Mouse (Mus musculus) adrenal gland, postnatal 36 days (tissue): ENCODE data around the gene Ms4a10. TPM values are rescaled to one million over a fixed set of nuclear protein-coding genes. Genes with fewer than 3 reads are reported as not detected.

ENCODE experiments used
- DNase-seq, 2 experiments: peaks; one replicate each; pipeline ENCODE4 v3.0.0; 2021; ENCODE audit warnings: mixed read lengths in 1 of 2
- total RNA-seq, 2 experiments: library from RNA; stranded (reverse); gene quantifications; 2 replicates each; pipeline ENCODE4 v1.2.3; 2021

Gene Ms4a10
- total RNA-seq, 2 experiments from 2014 or later = 0.73 to 23.5 TPM

- DNase-seq = no peak
Observed at GRCm38 (mm10) chr19:10916506-10916905, 58.0 kb downstream of the Ms4a10 start.

- no peak for DNase-seq
Observed at GRCm38 (mm10) chr19:10914870-10915269, 59.6 kb downstream of the Ms4a10 start.

GRCm38 (mm10) chr19:10914291-10914690 is 60.2 kb downstream of the Ms4a10 start:
- DNase-seq = no peak

Other genes starting within 250 kb of the Ms4a10 start
- gene Cd5, start 235.7 kb downstream of the Ms4a10 start, total RNA-seq = under 1 TPM in 1 of 2 experiments, not detected in 1; 0.20 TPM
- under 1 TPM in 1 of 2 experiments, not detected in 1; 0.17 TPM for gene Cd6, start 144.6 kb downstream of the Ms4a10 start, total RNA-seq
- gene Slc15a3, start 134.9 kb downstream of the Ms4a10 start, total RNA-seq = 1 to 10 TPM; 3.2 to 4.0 TPM
- 10 to 100 TPM; 34.5 to 36.1 TPM for gene Tmem132a, start 104.7 kb downstream of the Ms4a10 start, total RNA-seq
- gene Tmem109, start 92.7 kb downstream of the Ms4a10 start, total RNA-seq = 100 to 1,000 TPM; 132 to 167 TPM
- gene Prpf19, start 79.4 kb downstream of the Ms4a10 start, total RNA-seq = 100 to 1,000 TPM; 122 to 188 TPM
- gene Zp1, start 54.0 kb downstream of the Ms4a10 start, total RNA-seq = not detected
- not detected for gene Ptgdr2, start 37.5 kb downstream of the Ms4a10 start, total RNA-seq
- 10 to 100 TPM; 16.8 to 18.4 TPM for gene Ccdc86, start 25.4 kb downstream of the Ms4a10 start, total RNA-seq
- gene Ms4a15, start 18.6 kb upstream of the Ms4a10 start, total RNA-seq = not detected
- gene Ms4a18, start 43.4 kb upstream of the Ms4a10 start, total RNA-seq = not detected
- gene Ms4a8a, start 106.4 kb upstream of the Ms4a10 start, total RNA-seq = 1 to 10 TPM; 1.4 to 3.9 TPM
- gene 1700017D01Rik, start 156.2 kb upstream of the Ms4a10 start, total RNA-seq = not detected
- gene 1700025F22Rik, start 190.7 kb upstream of the Ms4a10 start, total RNA-seq = not detected
- gene Ms4a13, start 222.1 kb upstream of the Ms4a10 start, total RNA-seq = not detected